Mouse (Mus musculus) cerebellum, adult 2 months (tissue): ENCODE results near the gene Tmem136.

Experiments
- CTCF ChIP-seq: fragments of 200-500 bp; IDR thresholded peaks from 2 replicates; pipeline ENCODE4 v1.5.1; 2011; ENCODE audit warnings: low read depth, mild to moderate bottlenecking, control low read depth, low read length, moderate library complexity, borderline replicate concordance; ENCODE audit not compliant: insufficient read depth
- POLR2A ChIP-seq: fragments of 200-500 bp; IDR thresholded peaks from 2 replicates; pipeline ENCODE4 v1.6.1; 2011; ENCODE audit warnings: low read length, control low read depth, borderline replicate concordance; ENCODE audit not compliant: insufficient read depth

DNA sequence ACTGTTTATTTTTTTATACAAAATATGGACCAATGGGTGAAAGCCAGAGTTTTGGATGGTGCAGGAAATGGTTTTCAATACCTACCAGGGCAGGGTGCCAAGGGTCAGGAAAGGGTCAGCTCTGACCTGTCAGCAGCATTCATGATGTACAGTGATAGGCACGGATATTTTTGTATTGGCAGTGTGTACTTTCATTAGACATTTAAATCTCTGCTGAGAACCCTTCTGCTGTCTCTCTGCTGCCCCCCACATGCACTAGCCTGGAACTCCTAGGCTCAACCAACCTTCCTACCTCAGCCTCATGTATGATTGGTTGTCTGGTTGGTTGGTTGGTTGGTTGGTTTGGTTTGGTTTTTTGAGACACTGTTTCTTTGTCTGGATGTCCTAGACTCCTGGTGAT, 6.0 kb upstream of the Tmem136 start:
- TF ChIP-seq CTCF: peak; percentile 23; the same call in 1 of the 2 replicates
- TF ChIP-seq POLR2A: no peak
